In the genomic region with DNA sequence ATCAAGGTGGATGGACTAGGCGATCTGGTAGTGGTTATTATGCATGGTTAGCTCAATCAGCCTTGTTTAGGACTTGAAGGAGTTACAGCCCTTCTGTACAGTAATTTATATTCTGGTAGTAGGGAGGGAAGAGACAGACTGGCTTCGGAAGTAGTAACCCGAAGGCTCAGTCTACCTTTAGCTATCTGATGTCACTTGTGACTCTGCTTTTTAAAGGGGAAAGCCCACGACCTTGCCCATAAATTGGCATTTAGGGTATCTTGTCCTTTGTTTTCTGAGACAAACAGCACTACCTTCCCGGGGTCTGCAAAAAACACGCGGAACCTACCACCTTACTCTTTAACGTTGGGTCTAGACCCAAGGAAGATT, we compare ENCODE assay signal across 8 mouse cellular contexts. TPM values are rescaled to one million over a fixed set of nuclear protein-coding genes. Genes with fewer than 3 reads are reported as not detected.
DNase-seq lines count a peak whose midpoint lies in the region; ATAC-seq and TF ChIP-seq lines count a peak whose summit lies in the region.

No protein-coding gene starts in this region.

- no peak for TF ChIP-seq EP300 in liver, postnatal 0 days (IDR thresholded peaks at IDR 0.05; ENCODE audit: low read depth)

- 7% methylated on average over 8 of the region's 8 CpGs for WGBS in cerebellum, adult 2 months
- 9% methylated on average over 8 of the region's 8 CpGs for WGBS in forebrain, embryonic 15.5 days
- WGBS in liver, postnatal 0 days (ENCODE audit: insufficient replicate concordance), result 2% methylated on average over 8 of the region's 8 CpGs

- intact Hi-C loops in left cerebral cortex, postnatal 4 days (cut with DNase I), result no loop called here

- peaks cover 5% of the 10 kb centered on the region for H3K79me3 ChIP-seq in C2C12 (ENCODE audit: low read depth)

- H3K4me1 ChIP-seq in cerebellum, adult 2 months (ENCODE audit: control insufficient read depth, insufficient read depth, low read length), result peaks cover 9% of the 10 kb centered on the region
- peaks cover 29% of the 10 kb centered on the region for H3K4me1 ChIP-seq in forebrain, embryonic 15.5 days
- peaks cover 34% of the 10 kb centered on the region for H3K4me1 ChIP-seq in liver, postnatal 0 days (ENCODE audit: insufficient read depth)

- peak overlapping the region; percentile 73 for H3K4me3 ChIP-seq in cerebellum, adult 2 months (replicated peaks; ENCODE audit: insufficient read depth, low read depth, low read length)
- peak overlapping the region; percentile 48 for H3K4me3 ChIP-seq in C2C12 (ENCODE audit: insufficient read depth, poor library complexity, severe bottlenecking)
- H3K4me3 ChIP-seq in forebrain, embryonic 15.5 days, result peak overlapping the region; percentile 82
- peak overlapping the region; percentile 90 for H3K4me3 ChIP-seq in liver, postnatal 0 days (ENCODE audit: low read depth, low read length)

- H3K27me3 ChIP-seq in cerebellum, adult 2 months (ENCODE audit: control insufficient read depth, insufficient read depth, low read length), result no peaks in the 10 kb centered on the region
- H3K27me3 ChIP-seq in C2C12 (ENCODE audit: control insufficient read depth, insufficient read depth, insufficient read length), result no peaks in the 10 kb centered on the region
- no peaks in the 10 kb centered on the region for H3K27me3 ChIP-seq in forebrain, embryonic 15.5 days
- no peaks in the 10 kb centered on the region for H3K27me3 ChIP-seq in liver, postnatal 0 days (ENCODE audit: insufficient read depth, low read length)

- peaks cover 9% of the 10 kb centered on the region for H3K36me3 ChIP-seq in C2C12 (ENCODE audit: control insufficient read depth, insufficient read depth)
- H3K36me3 ChIP-seq in forebrain, embryonic 15.5 days, result peaks cover 13% of the 10 kb centered on the region
- H3K36me3 ChIP-seq in liver, postnatal 0 days (replicated peaks; ENCODE audit: insufficient read depth, low read length), result peaks cover 30% of the 10 kb centered on the region; the same call in 1 of the 2 replicates

- no peaks in the 10 kb centered on the region for H3K9me3 ChIP-seq in forebrain, embryonic 15.5 days
- no peaks in the 10 kb centered on the region for H3K9me3 ChIP-seq in liver, postnatal 0 days (ENCODE audit: low read length)

- no peak overlapping the region for H3K27ac ChIP-seq in cerebellum, adult 2 months (ENCODE audit: insufficient read depth, low read length)
- H3K27ac ChIP-seq in forebrain, embryonic 15.5 days (replicated peaks), result peak overlapping the region; percentile 94
- peak overlapping the region; percentile 97 for H3K27ac ChIP-seq in liver, postnatal 0 days (ENCODE audit: low read depth)

- no peak for DNase-seq in cerebellum, adult 2 months
- DNase-seq in cerebellum, postnatal 4 days (ENCODE audit: low spot score in 2 of 2), result no peak
- DNase-seq in liver, postnatal 0 days, result no peak
- DNase-seq in yolk sac, embryonic 10.5 days (ENCODE audit: low spot score), result no peak
- DNase-seq in left cerebral cortex, postnatal 4 days, result no peak
- DNase-seq in cerebellum, postnatal 14 days, result no peak

- H3K4me2 ChIP-seq in forebrain, embryonic 15.5 days (replicated peaks), result peak overlapping the region; percentile 75
- H3K4me2 ChIP-seq in liver, postnatal 0 days (ENCODE audit: low read depth, low read length), result peak overlapping the region; percentile 94

- TF ChIP-seq POLR2A in cerebellum, adult 2 months (IDR thresholded peaks at IDR 0.05; ENCODE audit: borderline replicate concordance, insufficient read depth, low read length), result no peak

- peak overlapping the region; percentile 59 for H3ac ChIP-seq in C2C12 (ENCODE audit: control insufficient read depth, insufficient read length, low read depth)

- H3K9ac ChIP-seq in forebrain, embryonic 15.5 days (replicated peaks), result peak overlapping the region; percentile 95
- peak overlapping the region; percentile 92 for H3K9ac ChIP-seq in liver, postnatal 0 days (replicated peaks)

- ATAC-seq in forebrain, embryonic 15.5 days (replicated peaks), result no peak
- ATAC-seq in liver, postnatal 0 days, result no peak

- TF ChIP-seq CTCF in cerebellum, adult 2 months (IDR thresholded peaks at IDR 0.05; ENCODE audit: borderline replicate concordance, insufficient read depth, low read depth, low read length), result no peak
- TF ChIP-seq CTCF in C2C12 (IDR thresholded peaks at IDR 0.05; ENCODE audit: control insufficient read depth, insufficient read depth, insufficient read length), result no peak
- no peak for TF ChIP-seq CTCF in liver, postnatal 0 days (IDR thresholded peaks at IDR 0.05; ENCODE audit: low read depth)

- peaks cover 7% of the 10 kb centered on the region for H3K79me2 ChIP-seq in C2C12 (ENCODE audit: control insufficient read depth, insufficient read depth)

TF ChIP-seq in C2C12, 6 proteins besides CTCF, POLR2A, EP300 and RAD21:
- no peak for TF ChIP-seq USF1 (IDR thresholded peaks at IDR 0.05; ENCODE audit: low read depth)
- no peak for TF ChIP-seq MAX (IDR thresholded peaks at IDR 0.05)
- no peak for TF ChIP-seq CEBPB (IDR thresholded peaks at IDR 0.05; ENCODE audit: low read depth)
- TF ChIP-seq MYOD1 (IDR thresholded peaks at IDR 0.05; ENCODE audit: control insufficient read depth, insufficient read length, low read depth), result no peak
- no peak for TF ChIP-seq MYOG (IDR thresholded peaks at IDR 0.05; ENCODE audit: control insufficient read depth, extremely low read depth, insufficient read length)
- TF ChIP-seq FOSL1 (IDR thresholded peaks at IDR 0.05; ENCODE audit: insufficient read depth, low read length, poor library complexity, severe bottlenecking), result no peak
TF ChIP-seq in C2C12: peak in this region for 0.

RNA-seq across cellular contexts. Expression of a gene that starts 0.7 kb away (rescaled TPM):
- 135 and 139 TPM in 2 replicates for polyA plus RNA-seq in cerebellum, adult 2 months (2012; rRNA removed)
- 50.9 TPM for polyA plus RNA-seq in C2C12 (2012; fragmentation: generic; extraction: Trizol)
- 105 and 111 TPM in 2 replicates for polyA plus RNA-seq in forebrain, embryonic 15.5 days (2015; fragmentation: Nextera tagmentation; extraction: Ambion mirVana)
- polyA plus RNA-seq in liver, postnatal 0 days (2015; fragmentation: Nextera tagmentation; extraction: Ambion mirVana), result 132 and 141 TPM in 2 replicates
- 10 to 100 TPM; 58.3 to 73.2 TPM for total RNA-seq in left cerebral cortex, postnatal 4 days (2021)

RNA-seq across cellular contexts. Expression of a gene that starts 1.0 kb away (rescaled TPM):
- 5.4 and 6.1 TPM in 2 replicates for polyA plus RNA-seq in cerebellum, adult 2 months (2012; rRNA removed)
- polyA plus RNA-seq in C2C12 (2012; fragmentation: generic; extraction: Trizol), result 19.5 TPM
- polyA plus RNA-seq in forebrain, embryonic 15.5 days (2015; fragmentation: Nextera tagmentation; extraction: Ambion mirVana), result 4.7 and 4.8 TPM in 2 replicates
- polyA plus RNA-seq in liver, postnatal 0 days (2015; fragmentation: Nextera tagmentation; extraction: Ambion mirVana), result 15.6 and 16.7 TPM in 2 replicates
- 1 to 10 TPM; 4.8 to 5.2 TPM for total RNA-seq in left cerebral cortex, postnatal 4 days (2021)

RNA-seq across cellular contexts. Expression of a gene that starts 17.0 kb away (rescaled TPM):
- 5.9 and 6.1 TPM in 2 replicates for polyA plus RNA-seq in cerebellum, adult 2 months (2012; rRNA removed)
- polyA plus RNA-seq in C2C12 (2012; fragmentation: generic; extraction: Trizol), result 3.1 TPM
- 3.3 and 3.4 TPM in 2 replicates for polyA plus RNA-seq in forebrain, embryonic 15.5 days (2015; fragmentation: Nextera tagmentation; extraction: Ambion mirVana)
- polyA plus RNA-seq in liver, postnatal 0 days (2015; fragmentation: Nextera tagmentation; extraction: Ambion mirVana), result 8.2 and 9.2 TPM in 2 replicates
- 1 to 10 TPM; 2.9 to 3.5 TPM for total RNA-seq in left cerebral cortex, postnatal 4 days (2021)

RNA-seq across cellular contexts. Expression of a gene that starts 18.0 kb away (rescaled TPM):
- 45.7 and 47.9 TPM in 2 replicates for polyA plus RNA-seq in cerebellum, adult 2 months (2012; rRNA removed)
- polyA plus RNA-seq in C2C12 (2012; fragmentation: generic; extraction: Trizol), result 13.0 TPM
- polyA plus RNA-seq in forebrain, embryonic 15.5 days (2015; fragmentation: Nextera tagmentation; extraction: Ambion mirVana), result 13.8 and 14.1 TPM in 2 replicates
- polyA plus RNA-seq in liver, postnatal 0 days (2015; fragmentation: Nextera tagmentation; extraction: Ambion mirVana), result 3.8 and 4.1 TPM in 2 replicates
- 10 to 100 TPM; 53.4 to 53.8 TPM for total RNA-seq in left cerebral cortex, postnatal 4 days (2021)

RNA-seq across cellular contexts. Expression of a gene that starts 25.2 kb away (rescaled TPM):
- polyA plus RNA-seq in cerebellum, adult 2 months (2012; rRNA removed), result not detected in 2 replicates
- polyA plus RNA-seq in C2C12 (2012; fragmentation: generic; extraction: Trizol), result not detected
- 0.08 TPM in 1 of 2 replicates, not detected in the other for polyA plus RNA-seq in forebrain, embryonic 15.5 days (2015; fragmentation: Nextera tagmentation; extraction: Ambion mirVana)
- not detected in 2 replicates for polyA plus RNA-seq in liver, postnatal 0 days (2015; fragmentation: Nextera tagmentation; extraction: Ambion mirVana)
- not detected for total RNA-seq in left cerebral cortex, postnatal 4 days (2021)
